Mouse (Mus musculus) urinary bladder, postnatal 25 days (tissue): Measurements from ENCODE around the gene Ak9.
"Not testable (repeated sequence)": the region's sequence is repeated elsewhere in the genome, so short reads cannot be mapped to it uniquely, and the experiment has no call there.

Experiments used
- DNase-seq: peaks from one replicate; pipeline ENCODE4 v3.0.0; 2022; ENCODE audit warnings: low spot score

Ak9 gene

GRCm38 (mm10) chr10:41332533-41333043 lies 28.8 kb downstream of the Ak9 start:
- DNase-seq = no peak

GRCm38 (mm10) chr10:41341346-41341745 lies 37.6 kb downstream of the Ak9 start:
- DNase-seq = no peak

- no peak for DNase-seq
Observed at GRCm38 (mm10) chr10:41365086-41365485, 61.3 kb downstream of the Ak9 start.

- DNase-seq = no peak
Observed at GRCm38 (mm10) chr10:41380466-41380865, 76.7 kb downstream of the Ak9 start.

- DNase-seq = peak; percentile 6
Observed at GRCm38 (mm10) chr10:41385506-41386221, 81.9 kb downstream of the Ak9 start.

GRCm38 (mm10) chr10:41393555-41393954 lies 89.8 kb downstream of the Ak9 start:
- DNase-seq = no peak

GRCm38 (mm10) chr10:41401097-41401496 lies 97.3 kb downstream of the Ak9 start:
- DNase-seq = no peak

GRCm38 (mm10) chr10:41403364-41403763 lies 99.6 kb downstream of the Ak9 start:
- DNase-seq = no peak

GRCm38 (mm10) chr10:41403893-41404612 lies 100.3 kb downstream of the Ak9 start:
- no peak for DNase-seq

- DNase-seq = not testable (repeated sequence)
Observed at GRCm38 (mm10) chr10:41410176-41410575, 106.4 kb downstream of the Ak9 start.

- not testable (repeated sequence) for DNase-seq
Observed at GRCm38 (mm10) chr10:41410821-41411220, 107.0 kb downstream of the Ak9 start.

GRCm38 (mm10) chr10:41413471-41413870 lies 109.7 kb downstream of the Ak9 start:
- not testable (repeated sequence) for DNase-seq

- DNase-seq = not testable (repeated sequence)
Observed at GRCm38 (mm10) chr10:41415368-41415767, 111.6 kb downstream of the Ak9 start.

- DNase-seq = no peak
Observed at GRCm38 (mm10) chr10:41420496-41421200, 116.9 kb downstream of the Ak9 start.

- no peak for DNase-seq
Observed at GRCm38 (mm10) chr10:41423681-41424080, 119.9 kb downstream of the Ak9 start.

- no peak for DNase-seq
Observed at GRCm38 (mm10) chr10:41426368-41426767, 122.6 kb downstream of the Ak9 start.

- peak; percentile 33 for DNase-seq
Observed at GRCm38 (mm10) chr10:41434624-41435023, 130.8 kb downstream of the Ak9 start.

GRCm38 (mm10) chr10:41435141-41435540 lies 131.4 kb downstream of the Ak9 start:
- no peak for DNase-seq

- no peak for DNase-seq
Observed at GRCm38 (mm10) chr10:41448216-41448615, 144.4 kb downstream of the Ak9 start.

GRCm38 (mm10) chr10:41449684-41450083 lies 145.9 kb downstream of the Ak9 start:
- DNase-seq = peak; percentile 14

- DNase-seq = peak; percentile 95
Observed at GRCm38 (mm10) chr10:41450137-41450670, 146.4 kb downstream of the Ak9 start, which contains the start of gene Zbtb24. Gene Zbtb24 (plus strand): TSS chr10:41450383.
